Mouse (Mus musculus) cerebellum, adult 9-10 months (tissue): ENCODE measurements at regions not wholly inside any gene's neighbourhood (a gene's known extent, or its start where the extent isn't known, plus 50 kb on each side); places are given as distances from the start of the nearest gene placed in this dataset.
"Not testable (repeated sequence)": the region's sequence is repeated elsewhere in the genome, so short reads cannot be mapped to it uniquely, and the experiment has no call there.

ENCODE experiments used
- DNase-seq: peaks from one replicate; pipeline ENCODE4 v3.0.0; 2022

DNA sequence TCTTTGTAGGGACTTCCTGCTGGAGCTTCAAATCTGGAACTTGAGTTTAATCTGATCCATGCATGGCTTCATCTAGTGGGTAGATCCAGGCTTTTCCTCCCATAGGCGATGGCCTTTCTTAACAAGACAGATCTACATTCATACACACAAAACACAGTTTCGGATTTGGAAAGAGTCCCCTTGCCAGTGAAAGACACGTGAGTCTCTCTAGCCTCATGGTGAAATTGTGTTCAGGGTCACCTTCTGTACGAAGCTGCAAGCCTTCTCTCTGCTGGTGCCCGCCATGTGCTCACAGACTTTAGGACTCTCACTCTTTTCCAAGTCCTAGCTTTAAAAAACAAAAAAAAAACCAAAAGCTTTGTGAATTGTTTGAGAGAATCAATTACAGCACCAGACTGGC is 51.4 kb upstream of the Dlx2 start:
- DNase-seq, result no peak

DNA sequence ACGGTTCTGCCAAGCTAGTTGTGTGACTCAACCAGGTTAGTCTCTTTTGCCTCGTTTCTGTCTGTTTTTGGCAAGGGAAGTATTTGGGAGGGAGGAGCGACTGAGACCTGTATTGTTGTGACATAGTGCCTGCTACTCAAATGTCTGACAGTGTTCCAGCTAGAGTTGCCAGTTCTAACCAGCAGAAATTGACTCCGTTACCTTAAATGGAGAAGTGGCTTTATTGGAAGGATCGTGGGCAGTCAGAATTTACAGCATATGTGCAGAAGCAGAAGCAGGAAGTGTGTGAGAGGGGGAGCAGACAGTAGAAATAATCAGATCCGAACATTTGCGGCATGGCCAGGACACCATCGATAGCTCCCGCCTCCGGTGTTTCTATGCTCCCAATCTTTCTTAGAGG is 51.8 kb upstream of the Dlx2 start:
- no peak for DNase-seq

DNA sequence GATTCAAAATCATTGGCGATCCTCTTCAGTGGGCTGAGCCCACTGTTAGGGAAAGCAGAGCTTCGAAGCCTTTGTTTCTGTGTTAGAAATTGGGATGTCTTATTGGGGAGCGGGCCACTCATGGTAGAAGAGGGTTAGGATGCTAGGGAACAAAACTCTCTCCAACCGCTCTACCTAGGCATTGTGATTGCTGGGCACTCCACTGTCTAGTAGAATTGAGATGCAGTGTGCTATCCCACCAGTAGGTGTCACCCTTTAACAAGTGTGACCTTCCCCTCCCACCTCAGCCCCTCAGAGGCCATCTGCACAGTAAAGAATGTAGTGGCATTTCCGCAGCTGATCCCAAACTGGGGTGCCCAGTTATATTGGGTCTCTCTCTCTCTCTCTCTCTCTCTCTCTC is 52.2 kb upstream of the Dlx2 start:
- peak; percentile 74 for DNase-seq

DNA sequence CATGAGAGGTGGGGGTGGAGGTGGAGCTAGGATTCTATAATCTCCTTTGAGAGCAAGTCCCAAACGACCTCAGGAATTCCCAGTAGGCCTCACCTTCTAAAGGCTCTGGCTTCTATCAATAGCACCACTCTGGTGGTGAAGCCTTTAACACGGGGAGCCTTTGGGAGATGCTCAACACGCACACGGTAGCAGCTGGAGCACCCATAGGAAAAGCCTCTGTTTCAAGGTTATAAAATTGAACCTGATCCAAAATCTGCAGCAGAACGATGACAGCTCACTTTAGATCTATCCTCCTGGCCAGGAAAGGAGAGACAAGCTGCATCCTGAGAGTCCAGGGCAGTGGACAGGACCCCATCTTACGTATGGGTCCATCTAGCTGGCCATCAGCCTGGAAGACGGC is 53.7 kb upstream of the Dlx2 start:
- no peak for DNase-seq

DNA sequence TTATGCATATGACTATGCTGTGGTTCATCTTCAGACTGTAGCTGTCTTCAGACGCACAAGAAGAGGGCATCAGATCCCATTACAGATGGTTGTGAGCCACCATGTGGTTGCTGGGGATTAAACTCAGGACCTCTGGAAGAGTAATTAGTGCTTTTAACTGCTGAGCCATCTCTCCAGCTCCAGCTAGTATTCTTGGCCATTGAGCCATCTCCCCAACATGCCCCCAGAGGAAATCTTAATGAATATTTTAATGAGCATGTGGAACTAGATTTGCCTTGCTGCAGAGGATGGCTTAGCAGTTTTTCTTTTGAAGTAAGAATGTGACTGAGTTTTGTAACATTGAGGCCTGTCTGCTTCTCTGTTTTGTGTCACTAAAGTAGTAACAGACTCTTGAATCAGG is 54.4 kb upstream of the Dlx2 start:
- no peak for DNase-seq

DNA sequence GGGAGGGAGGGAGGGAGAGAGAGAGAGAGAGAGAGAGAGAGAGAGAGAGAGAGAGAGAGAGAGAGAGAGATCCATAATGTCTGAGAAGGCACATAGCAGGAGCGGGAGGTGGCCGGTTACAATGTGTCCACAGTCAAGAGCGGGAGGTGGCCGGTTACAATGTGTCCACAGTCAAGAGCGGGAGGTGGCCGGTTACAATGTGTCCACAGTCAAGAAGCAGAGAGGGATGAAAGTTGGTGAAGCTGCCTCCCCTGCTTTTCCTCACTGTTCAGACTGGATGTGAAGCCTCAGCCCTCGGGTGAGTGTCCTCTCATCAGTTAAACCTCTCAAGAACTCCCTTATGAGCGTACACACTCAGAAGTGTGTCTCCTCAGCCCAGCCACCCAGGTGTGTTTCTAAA is 57.2 kb upstream of the Dlx2 start:
- DNase-seq, result not testable (repeated sequence)

DNA sequence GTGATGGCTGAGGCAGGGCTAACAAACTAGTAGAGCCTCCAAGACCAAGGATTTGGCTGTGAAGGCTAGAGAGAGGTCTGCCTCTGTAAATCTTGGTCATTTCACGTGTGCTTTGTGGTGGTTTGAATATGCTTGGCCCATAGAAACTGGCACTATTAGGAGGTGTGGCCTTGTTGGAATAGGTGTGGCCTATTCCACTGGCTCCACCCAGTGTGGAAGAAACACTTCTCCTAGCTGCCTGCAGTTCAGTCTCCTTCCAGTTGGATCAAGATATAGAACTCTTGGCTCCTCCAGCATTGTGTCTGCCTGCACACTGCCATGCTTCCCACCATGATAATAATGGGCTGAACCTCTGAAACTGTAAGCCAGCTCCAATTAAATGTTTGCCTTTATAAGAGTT is 59.1 kb upstream of the Dlx2 start:
- no peak for DNase-seq

DNA sequence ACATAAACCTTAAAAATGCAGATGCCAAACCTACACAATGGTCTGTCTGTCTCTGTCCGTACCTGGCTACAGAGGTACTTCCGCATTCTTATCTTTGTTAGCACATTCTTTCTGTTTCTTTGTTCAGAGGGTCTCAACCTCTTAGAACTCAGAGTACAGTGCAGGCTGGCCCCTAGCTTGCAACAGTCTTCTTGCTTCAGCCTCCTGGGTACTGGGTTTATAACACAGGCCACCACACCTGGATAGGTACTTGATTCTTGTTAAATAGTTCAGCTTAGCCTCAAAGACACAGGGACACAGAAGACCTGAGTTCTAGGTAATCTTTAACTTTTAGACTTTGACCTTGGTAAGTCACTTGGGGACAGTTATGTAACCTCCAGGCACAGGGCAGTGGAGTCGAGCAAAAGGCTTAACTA is 60.5 kb upstream of the Dlx2 start:
- no peak for DNase-seq

DNA sequence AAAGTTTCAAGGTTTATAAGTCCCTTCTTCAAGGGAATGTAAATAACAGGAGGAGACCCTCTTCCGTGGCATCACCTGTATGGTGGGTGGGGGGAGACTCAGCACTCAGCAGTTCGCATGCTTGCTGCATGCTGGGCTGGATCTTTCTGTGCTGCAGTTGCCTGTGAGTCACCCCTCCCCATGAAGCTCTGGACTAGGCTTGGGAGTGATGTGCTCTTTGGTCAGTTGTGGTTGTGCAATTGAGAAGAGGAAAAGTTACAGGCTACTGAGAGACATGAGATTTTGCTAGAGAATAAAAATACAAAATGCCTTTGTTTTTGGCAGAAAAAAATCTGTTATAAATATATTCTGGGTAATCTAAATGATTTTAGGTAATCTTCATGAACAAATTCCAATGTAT is 66.7 kb upstream of the Dlx2 start:
- no peak for DNase-seq

DNA sequence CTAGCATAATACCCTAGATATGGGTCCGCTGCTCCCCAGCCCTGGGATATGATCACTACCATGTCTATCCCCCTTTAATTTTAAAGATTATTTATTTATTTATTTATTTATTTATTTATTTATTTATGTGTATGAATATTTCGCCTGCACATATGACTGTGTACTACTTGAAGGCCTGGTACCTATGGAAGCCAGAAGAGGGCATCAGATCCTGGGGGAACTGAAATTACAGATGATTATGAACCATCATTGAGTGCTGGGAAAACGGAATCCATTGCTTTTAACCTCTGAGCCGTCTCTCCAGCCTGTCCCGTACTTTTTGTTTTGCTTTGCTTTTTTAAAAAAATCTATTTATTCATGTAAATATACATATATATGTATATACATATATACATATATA is 70.0 kb upstream of the Dlx2 start:
- DNase-seq, result no peak

DNA sequence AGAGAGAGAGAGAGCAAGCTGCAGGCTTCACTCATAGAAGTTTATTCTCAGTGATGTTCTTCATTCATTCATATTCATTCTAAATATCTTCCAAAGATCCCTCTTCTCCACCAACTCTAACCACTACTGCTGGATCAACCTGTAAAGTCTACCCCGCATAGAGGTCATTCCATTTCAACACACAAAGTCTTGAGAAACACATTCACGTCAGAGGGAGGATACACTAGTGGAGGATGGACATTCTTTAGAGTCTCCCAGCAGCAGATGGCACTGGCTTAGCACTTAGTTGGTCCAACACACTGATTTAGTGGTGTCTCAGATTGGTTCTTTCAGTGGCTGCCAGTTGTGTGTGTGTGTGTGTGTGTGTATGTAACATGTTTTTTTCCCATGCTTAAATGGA is 74.9 kb upstream of the Dlx2 start:
- no peak for DNase-seq

DNA sequence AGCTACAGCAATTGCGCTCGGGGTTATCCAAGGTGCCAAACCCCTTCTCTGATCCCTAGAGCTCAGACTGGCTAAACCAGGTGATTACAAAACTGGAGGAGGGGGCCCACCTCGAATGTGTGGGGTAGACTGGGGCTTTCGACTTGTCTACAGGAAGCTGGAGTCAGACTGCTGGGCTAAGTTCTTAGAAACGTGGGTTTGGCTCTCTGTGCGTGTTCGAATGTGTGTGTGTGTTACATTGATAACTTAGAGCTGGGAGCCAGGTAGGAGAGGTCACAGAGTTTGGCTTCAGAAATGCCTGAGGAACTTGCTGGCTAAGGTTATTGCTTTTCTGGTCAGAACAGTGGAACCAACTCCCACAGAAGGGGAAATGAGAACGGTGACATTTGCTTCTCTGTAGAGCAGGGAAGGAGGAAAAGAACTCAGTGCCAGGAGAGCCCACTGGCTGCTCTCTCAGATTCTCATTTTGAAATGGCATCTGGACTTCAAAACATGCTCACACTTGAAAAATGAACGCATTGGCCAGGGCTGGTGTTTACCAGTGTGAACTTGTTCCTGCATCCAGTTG is 76.1 kb upstream of the Dlx2 start:
- no peak for DNase-seq

DNA sequence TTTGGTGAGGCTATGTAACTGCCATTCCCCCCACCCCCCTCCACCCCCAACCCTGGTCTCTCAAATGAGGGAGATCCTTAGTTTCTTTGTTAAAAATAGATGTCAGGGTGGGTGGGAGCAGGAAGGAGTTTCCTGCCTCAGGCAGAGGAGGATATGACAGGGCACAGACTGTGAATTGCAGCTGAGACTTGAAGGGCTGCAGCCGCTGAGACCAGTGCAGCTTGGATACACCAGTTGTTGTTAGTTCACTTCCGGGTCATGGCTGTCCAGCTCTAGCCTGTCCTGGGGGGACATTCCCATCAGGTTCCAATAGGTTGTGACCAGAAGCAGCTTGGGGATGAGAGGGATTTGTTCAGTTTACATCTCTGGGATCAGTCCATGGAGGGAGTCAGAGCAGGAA is 76.6 kb upstream of the Dlx2 start:
- DNase-seq, result no peak

DNA sequence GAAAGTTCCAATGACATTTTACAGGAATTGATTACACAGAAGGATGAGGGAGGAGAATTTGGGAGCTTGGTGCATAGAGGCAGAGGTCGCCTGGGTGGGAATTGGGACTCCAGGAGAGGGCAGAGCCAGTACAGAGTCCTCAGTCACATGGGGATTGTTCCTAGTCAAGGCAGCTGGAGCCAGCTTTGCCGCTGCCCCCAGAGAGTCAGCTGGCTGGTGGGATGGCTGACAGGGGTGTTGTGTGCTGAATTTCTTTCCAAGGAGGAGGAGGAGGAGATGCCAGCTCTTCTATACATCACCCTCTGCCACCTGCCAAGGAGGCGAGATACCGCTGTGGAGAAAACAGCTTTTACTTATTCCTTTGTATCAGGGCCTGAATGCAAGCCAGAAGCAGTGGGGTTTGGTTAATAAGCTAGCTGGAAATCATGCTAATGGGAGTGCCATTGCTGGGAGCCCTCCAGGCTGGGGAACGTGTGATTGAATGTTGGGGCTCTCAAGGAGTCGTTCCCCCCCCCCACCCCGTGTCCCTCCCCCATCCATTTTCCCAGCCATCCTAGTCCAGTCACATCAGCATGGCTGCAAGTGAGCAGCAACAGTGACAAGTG is 78.8 kb upstream of the Dlx2 start:
- DNase-seq, result no peak

DNA sequence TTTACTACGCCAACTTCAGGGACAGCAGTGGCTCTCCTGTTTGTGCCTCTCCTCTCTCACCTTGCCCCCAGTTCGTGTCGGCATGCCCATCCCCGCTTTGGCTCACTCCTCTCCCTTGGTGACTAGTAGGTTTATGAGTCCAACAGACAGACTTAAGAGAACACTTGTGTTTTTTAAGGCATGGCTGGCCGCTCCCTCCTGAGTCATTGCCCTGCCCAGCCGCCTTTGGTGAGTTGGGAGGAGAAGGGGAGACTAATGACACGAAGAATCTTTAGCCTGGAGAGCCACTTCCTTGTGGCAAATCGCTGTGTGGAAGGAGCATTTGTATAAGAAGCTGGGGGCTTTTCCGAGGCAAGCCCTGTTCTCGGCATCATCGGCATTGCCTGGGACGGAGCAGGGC is 79.8 kb upstream of the Dlx2 start:
- DNase-seq, result no peak

DNA sequence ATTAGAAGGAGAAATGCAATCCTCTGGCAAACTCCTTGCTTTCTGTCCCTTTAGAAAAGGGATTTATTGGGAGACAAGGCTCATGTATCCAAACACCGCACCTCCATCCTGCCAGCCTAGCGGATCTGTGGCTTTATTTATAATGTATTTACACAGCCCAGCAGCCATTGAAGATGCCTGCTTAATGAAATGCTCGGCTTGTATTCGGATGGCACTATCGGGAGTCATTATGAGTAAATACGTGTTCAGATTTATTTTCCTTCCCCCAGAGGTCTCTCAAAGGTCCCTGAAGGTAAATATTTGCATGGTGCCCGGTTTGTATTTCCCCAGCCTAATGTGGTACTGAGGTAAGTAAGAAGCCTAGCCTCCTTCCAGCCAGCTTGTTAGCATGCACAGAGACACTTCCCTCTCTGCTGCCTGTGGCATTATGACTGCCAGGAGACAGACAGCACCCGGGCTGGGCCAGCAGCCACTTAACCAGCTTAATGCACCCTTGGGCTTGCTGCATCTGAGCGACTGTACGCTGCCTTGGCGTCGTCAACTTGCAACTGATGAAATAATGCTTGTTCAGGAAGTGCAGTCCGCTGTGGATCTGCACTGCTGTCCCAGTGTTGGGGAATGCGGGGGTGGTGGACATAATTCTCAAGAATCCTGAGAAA is 80.7 kb upstream of the Dlx2 start:
- no peak for DNase-seq

DNA sequence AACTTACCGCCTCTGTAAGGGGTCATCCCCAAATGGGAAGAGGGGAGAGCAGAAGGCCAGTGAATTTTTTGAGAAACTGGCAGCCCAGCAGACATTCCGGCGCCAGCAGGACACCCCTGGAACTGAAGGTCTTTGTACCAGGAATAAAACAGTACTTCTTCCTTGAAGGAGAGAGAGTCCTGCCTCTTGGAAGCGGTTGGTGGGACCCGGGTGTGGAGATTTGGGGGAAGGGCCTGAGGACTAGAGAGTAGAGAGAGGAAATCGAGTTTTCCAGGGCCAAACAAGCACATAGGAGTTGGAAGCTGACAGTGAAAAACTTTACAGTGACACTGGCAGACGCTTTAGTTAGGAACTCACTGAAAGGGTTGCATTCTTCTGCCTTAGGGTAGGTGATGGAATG is 82.3 kb upstream of the Dlx2 start:
- DNase-seq, result no peak

DNA sequence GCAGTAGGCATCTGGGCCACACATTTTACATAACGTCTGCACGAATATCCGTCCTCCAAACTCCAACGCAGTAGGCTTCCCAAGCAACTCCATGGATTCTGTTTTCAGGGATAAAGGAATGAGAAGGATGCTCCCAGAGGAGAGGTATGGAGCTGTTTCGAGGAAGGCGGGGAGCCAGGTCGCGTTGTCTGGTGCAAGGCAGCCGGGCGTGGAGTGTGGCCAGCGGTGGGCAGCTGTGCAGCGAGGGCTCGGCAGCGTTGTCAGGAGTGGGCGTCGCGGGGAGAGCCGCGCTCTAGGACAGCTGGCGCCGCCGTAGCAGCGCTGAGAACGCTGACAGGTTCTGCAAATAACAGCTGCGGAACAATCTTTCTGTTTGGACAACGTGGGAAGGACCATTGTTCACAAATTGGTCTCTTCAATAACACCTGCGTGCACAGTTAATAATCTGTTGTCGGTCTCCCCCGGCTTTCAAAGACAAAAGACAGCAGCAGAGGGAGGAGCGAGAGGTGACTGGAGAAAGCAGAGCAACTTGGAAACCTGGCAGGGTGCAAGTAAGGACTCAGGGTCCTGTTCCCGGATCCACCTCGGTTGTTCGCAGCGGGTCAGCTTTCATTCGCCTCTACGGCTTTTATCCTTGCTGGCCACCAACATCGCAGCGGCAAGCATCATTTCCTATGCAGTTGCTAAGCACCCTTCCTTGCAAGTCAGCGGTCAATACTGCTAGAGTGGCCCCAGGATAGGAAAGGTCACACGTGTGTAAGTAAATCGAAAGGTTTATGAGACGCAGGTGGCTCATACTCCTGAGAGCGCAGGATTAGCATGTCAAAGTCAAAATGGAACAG is 83.0 kb upstream of the Dlx2 start:
- DNase-seq, result no peak

DNA sequence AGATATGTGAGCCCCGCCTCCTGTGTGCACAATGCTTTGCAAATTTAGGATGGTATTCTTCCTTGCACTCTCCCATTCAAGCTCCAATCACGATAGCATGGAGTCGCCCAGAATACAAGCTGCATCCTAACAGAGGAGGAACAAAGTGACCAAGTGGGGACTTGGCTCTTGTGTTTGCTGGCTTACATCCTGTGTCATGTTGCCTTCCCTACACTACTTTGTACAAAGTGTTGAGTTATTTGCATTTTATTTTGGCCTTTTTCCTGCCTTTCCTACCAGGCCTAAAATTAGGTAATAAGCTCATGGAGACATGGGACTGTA is 83.5 kb upstream of the Dlx2 start:
- DNase-seq, result no peak

DNA sequence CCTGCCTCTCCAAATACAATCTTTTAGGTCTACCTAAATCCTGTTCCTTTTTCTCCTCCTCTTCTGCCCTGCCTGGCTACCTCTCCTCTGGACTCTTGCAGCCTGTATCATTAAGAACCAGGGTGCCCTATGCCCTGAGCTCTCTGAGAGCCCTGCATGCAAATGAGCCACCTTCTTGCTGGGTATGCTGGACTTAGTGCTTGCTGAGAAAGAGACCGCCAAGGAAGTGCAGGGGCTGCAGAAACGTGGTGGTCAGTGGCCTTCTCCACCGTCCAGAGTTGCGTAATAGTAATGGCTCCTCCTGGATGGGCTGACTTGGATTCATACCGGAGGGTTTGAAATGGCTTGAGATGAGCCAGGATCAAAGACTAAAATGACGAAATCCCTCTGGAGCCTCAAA is 86.9 kb upstream of the Dlx2 start:
- no peak for DNase-seq

DNA sequence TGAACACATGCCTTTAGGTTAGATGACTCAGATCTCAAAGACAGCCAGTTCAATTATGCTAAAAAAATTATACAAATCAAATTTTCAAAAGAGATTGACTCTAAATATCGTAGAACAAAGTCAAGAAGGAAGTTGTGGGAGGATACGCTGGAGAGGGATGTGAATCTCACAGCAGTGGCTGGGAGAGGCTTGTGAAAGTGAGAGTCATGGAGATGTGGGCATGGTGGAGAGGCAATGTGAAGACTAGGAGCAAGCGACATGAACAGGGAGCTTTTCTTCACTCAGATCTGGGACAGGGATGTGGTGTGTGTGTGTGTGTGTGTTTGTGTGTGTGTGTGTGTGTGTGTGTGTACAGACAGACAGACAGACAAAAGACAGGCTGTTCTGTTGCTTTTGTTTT is 87.9 kb upstream of the Dlx2 start:
- no peak for DNase-seq

DNA sequence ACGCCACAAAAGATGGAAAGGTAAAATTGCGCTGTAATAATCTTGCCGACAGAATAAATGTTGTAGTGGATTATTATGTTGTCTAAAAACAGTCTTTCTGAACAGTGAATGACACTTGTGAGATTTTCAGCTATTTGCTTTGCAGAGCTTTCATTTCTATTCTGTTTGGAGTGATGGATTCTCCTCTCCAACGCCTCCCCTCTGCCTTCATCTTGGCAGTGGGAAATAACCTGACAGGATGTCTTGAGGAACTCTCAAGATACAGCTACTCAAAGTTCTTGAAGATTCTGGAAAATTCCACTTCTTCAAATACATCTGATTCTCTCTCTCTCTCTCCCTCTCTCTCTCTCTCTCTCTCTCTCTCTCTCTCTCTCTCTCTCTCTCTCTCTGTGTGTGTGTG is 89.6 kb upstream of the Dlx2 start:
- DNase-seq, result no peak

DNA sequence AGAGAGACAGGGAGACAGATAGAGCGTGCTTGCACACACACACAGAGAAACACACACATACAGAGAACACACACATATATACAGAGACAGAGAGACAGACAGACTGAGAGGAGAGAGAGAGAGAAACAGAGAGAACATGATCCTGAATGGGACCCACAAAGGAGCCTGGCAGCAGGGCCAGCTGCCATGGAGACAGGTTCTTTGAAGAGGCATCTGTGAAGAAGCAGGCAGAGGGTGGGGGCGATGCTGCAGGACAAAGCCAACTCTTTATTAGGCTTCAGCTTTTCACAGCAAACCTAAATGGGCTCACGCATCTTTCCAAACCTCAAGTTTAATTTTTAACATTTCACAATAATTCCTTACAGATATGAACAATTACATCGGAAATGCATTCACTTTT is 90.0 kb upstream of the Dlx2 start:
- DNase-seq, result no peak

DNA sequence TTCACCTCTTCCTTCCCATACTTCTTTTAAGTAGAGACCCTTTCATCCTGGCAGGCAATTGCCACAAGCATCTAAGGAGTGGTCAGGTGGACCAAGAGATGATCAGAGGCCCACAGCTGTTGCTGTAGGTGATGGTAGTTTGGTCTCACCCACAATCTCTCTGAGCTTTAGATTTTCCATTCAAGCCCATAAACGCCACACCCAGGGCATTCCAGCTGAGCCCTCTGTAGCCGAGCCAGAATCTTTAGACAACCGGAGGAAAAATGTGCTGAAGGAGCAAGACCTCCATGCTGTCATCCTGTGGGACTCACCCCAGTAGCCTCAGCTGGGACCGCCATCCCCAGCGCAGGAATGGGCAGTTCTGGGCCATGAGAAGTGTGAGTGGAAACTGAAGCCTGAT is 93.7 kb upstream of the Dlx2 start:
- DNase-seq, result no peak
